Mouse (Mus musculus) heart, adult 8-10 months (tissue): Measurements from ENCODE around the gene Mrps35. TPM values are rescaled to one million over a fixed set of nuclear protein-coding genes. Genes with fewer than 3 reads are reported as not detected.

ENCODE experiments used
- DNase-seq: peaks from one replicate; pipeline ENCODE4 v3.0.0; 2022; ENCODE audit warnings: low spot score
- total RNA-seq, 4 experiments: library from RNA; stranded (reverse); gene quantifications; 2 replicates each; pipeline ENCODE4 v1.2.4; 2022

Mrps35 gene
- total RNA-seq, 4 experiments from 2014 or later: 166 to 193 (median 175) TPM

- DNase-seq: no peak
Observed at GRCm38 (mm10) chr6:147086594-147087225, 44.1 kb downstream of the Mrps35 start, which contains the start of gene Mansc4. Gene Mansc4 (minus strand): TSS chr6:147087032.

- DNase-seq: no peak
Observed at GRCm38 (mm10) chr6:147087736-147088135, 45.2 kb downstream of the Mrps35 start.

GRCm38 (mm10) chr6:147088517-147088916 lies 46.0 kb downstream of the Mrps35 start:
- no peak for DNase-seq

GRCm38 (mm10) chr6:147090191-147090590 lies 47.6 kb downstream of the Mrps35 start:
- no peak for DNase-seq

GRCm38 (mm10) chr6:147091136-147092120 lies 48.9 kb downstream of the Mrps35 start, which contains the start of gene Klhl42:
Gene Klhl42 (plus strand): TSS chr6:147091379.
- peak; percentile 62 for DNase-seq

GRCm38 (mm10) chr6:147092136-147092535 lies 49.6 kb downstream of the Mrps35 start:
- DNase-seq: peak; percentile 22

GRCm38 (mm10) chr6:147094771-147095170 lies 52.2 kb downstream of the Mrps35 start:
- DNase-seq: no peak

GRCm38 (mm10) chr6:147096109-147096508 lies 53.5 kb downstream of the Mrps35 start:
- no peak for DNase-seq

GRCm38 (mm10) chr6:147096934-147097333 lies 54.4 kb downstream of the Mrps35 start:
- DNase-seq: no peak

GRCm38 (mm10) chr6:147097346-147097929 lies 54.9 kb downstream of the Mrps35 start:
- no peak for DNase-seq

- DNase-seq: no peak
Observed at GRCm38 (mm10) chr6:147099458-147100277, 57.1 kb downstream of the Mrps35 start.

- DNase-seq: no peak
Observed at GRCm38 (mm10) chr6:147102293-147102692, 59.7 kb downstream of the Mrps35 start.

- DNase-seq: no peak
Observed at GRCm38 (mm10) chr6:147105529-147105928, 63.0 kb downstream of the Mrps35 start.

GRCm38 (mm10) chr6:147106716-147107115 lies 64.2 kb downstream of the Mrps35 start:
- no peak for DNase-seq

- no peak for DNase-seq
Observed at GRCm38 (mm10) chr6:147109283-147109682, 66.7 kb downstream of the Mrps35 start.

GRCm38 (mm10) chr6:147116579-147116978 lies 74.0 kb downstream of the Mrps35 start:
- DNase-seq: peak; percentile 80

- DNase-seq: no peak
Observed at GRCm38 (mm10) chr6:147117764-147118163, 75.2 kb downstream of the Mrps35 start.

- no peak for DNase-seq
Observed at GRCm38 (mm10) chr6:147118190-147118589, 75.6 kb downstream of the Mrps35 start.

- DNase-seq: no peak
Observed at GRCm38 (mm10) chr6:147121320-147121719, 78.8 kb downstream of the Mrps35 start.
